Mouse (Mus musculus) kidney, embryonic 14.5 days (tissue): ENCODE results near the gene Syncrip. TPM values are rescaled to one million over a fixed set of nuclear protein-coding genes. Genes with fewer than 3 reads are reported as not detected.

Experiments
- ATAC-seq: fragments of 200-750 bp; cut with Nextera tagmentation; 2 replicates; pipeline ENCODE4 v1.8.0; 2017; ENCODE audit warnings: moderate number of reproducible peaks, mild to moderate bottlenecking, moderate TSS enrichment, moderate library complexity; ENCODE audit not compliant: low FRiP score, low TSS enrichment
- H3K27ac ChIP-seq: fragments of 300-500 bp; sonication (generic); 2 replicates; pipeline ENCODE4 v1.5.1; 2014; ENCODE audit warnings: low read depth, mild to moderate bottlenecking, low read length, moderate library complexity, mixed read lengths
- H3K27me3 ChIP-seq: fragments of 300-500 bp; sonication (generic); 2 replicates; pipeline ENCODE4 v1.6.1; 2014; ENCODE audit warnings: mild to moderate bottlenecking, low read length; ENCODE audit not compliant: control insufficient read depth, insufficient read depth
- H3K36me3 ChIP-seq: fragments of 300-500 bp; sonication (generic); 2 replicates; pipeline ENCODE4 v1.6.1; 2014; ENCODE audit warnings: low read length, mixed read lengths; ENCODE audit not compliant: control insufficient read depth, insufficient read depth
- H3K4me1 ChIP-seq: fragments of 300-500 bp; sonication (generic); 2 replicates; pipeline ENCODE4 v1.6.1; 2014; ENCODE audit warnings: low read length, mixed read lengths; ENCODE audit not compliant: control insufficient read depth, insufficient read depth
- H3K4me2 ChIP-seq: fragments of 300-500 bp; sonication (generic); replicated peaks from 2 replicates; pipeline ENCODE4 v1.6.1; 2014; ENCODE audit warnings: low read depth, mild to moderate bottlenecking, low read length
- H3K4me3 ChIP-seq: fragments of 300-500 bp; sonication (generic); 2 replicates; pipeline ENCODE4 v1.5.1; 2014; ENCODE audit warnings: mild to moderate bottlenecking, low read length
- H3K9ac ChIP-seq: fragments of 300-500 bp; sonication (generic); 2 replicates; pipeline ENCODE4 v1.6.1; 2014; ENCODE audit warnings: low read depth, mild to moderate bottlenecking, low read length, moderate library complexity
- H3K9me3 ChIP-seq: fragments of 300-500 bp; sonication (generic); 2 replicates; pipeline ENCODE4 v1.6.1; 2016; ENCODE audit warnings: low read length; ENCODE audit not compliant: control insufficient read depth
- WGBS: fragments of 180-500 bp; shearing (Covaris S2); extraction: QIAGEN DNeasy Blood & Tissue Kit; methylation state at CpG from one replicate; pipeline ENCODE4 v1.1.7; 2014; 5-methylcytosine and 5-hydroxymethylcytosine counted together
- polyA plus RNA-seq: library from polyadenylated mRNA; unstranded; fragments of >200 nt; fragmentation: Nextera tagmentation; extraction: Ambion mirVana; gene quantifications from 2 replicates; pipeline ENCODE4 v1.2.1, GENCODE M21; 2014

Syncrip gene
- polyA plus RNA-seq, 1 experiment from 2014 or later: 153 TPM

DNA sequence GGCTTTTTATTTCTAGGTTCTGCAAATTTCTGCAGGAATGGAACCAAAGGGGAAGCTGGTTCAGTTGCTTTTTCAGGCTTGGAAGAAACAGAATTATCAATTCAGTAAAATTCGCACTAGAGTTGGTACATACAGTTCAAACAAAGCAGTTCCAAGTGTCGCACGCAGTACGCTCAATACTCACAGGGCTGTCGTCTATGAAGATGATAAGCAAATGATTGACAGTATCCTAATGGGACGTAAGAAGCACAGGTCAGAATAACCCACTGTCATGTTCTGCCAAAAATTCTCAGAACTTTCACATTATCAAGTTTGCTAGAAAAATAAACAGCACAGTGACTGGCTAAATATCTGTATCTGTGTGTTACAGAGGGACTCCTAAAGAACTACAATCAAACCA, 77.9 kb downstream of the Syncrip start:
- no peak overlapping the region for H3K27ac ChIP-seq
- H3K4me2 ChIP-seq: no peak overlapping the region
- peaks cover 19% of the 10 kb centered on the region for H3K36me3 ChIP-seq
- no peak for ATAC-seq
- no peaks in the 10 kb centered on the region for H3K27me3 ChIP-seq
- no peaks in the 10 kb centered on the region for H3K4me1 ChIP-seq
- H3K9me3 ChIP-seq: no peaks in the 10 kb centered on the region
- H3K4me3 ChIP-seq: no peak overlapping the region
- WGBS: 92% methylated on average over 6 of the region's 6 CpGs
- no peak overlapping the region for H3K9ac ChIP-seq

DNA sequence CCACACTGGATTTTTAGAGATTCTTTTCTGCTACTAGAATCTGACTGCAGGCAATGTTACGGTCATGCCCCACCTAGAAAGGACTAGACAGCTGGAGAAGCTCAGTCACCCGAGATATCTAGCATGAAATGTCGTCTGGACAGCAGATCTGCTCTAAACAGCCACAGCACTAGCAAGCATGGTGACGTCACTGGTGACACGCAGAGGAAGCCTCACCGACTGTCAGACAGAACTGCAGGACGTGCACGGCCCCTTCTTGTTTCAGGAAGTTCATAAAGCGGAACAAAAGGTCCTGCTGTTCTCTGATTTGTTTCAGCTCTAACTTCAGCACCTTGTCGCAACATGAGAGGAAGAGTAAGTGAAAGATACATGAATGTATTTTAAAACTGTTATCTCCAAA, 78.3 kb downstream of the Syncrip start:
- Histone ChIP-seq H3K4me2 (no peak overlapping the region), H3K27me3 (no peaks in the 10 kb centered on the region), H3K9ac (no peak overlapping the region), H3K36me3 (peaks cover 19% of the 10 kb centered on the region), H3K4me1 (no peaks in the 10 kb centered on the region), H3K9me3 (no peaks in the 10 kb centered on the region), H3K4me3 (no peak overlapping the region), H3K27ac (no peak overlapping the region)
- 66% methylated on average over 10 of the region's 10 CpGs for WGBS
- peak; percentile 49; the same call in 1 of the 2 replicates for ATAC-seq

DNA sequence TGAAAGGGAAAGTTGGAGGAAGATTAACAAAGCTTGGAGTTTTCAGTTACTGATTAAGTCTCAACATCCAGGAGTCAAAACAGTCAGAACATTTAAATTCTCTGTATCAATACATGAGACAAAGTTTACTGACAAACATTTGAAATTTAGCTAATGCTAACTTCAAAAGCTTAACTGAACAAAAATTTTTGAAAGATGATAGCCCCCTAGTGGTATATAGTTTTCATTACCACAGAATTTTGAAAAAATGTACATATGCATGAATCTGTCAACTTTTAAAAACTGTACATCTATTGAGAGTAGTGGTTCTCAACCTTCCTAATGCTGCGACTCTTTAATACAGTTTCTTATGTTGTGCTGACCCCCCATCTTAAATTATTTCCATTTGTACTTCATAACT, 83.9 kb downstream of the Syncrip start:
- ATAC-seq: no peak
- 92% methylated on average over 1 of the region's 1 CpGs for WGBS
- Histone ChIP-seq H3K27me3 (no peaks in the 10 kb centered on the region), H3K4me2 (no peak overlapping the region), H3K9me3 (no peaks in the 10 kb centered on the region), H3K4me3 (no peak overlapping the region), H3K9ac (no peak overlapping the region), H3K27ac (no peak overlapping the region), H3K4me1 (no peaks in the 10 kb centered on the region), H3K36me3 (peaks cover 19% of the 10 kb centered on the region)

Other genes starting within 250 kb of the Syncrip start
- 0.17 and 1.7 TPM in 2 replicates for gene Nt5e, start 155.4 kb downstream of the Syncrip start, polyA plus RNA-seq
- gene Snx14, start 43.6 kb downstream of the Syncrip start, polyA plus RNA-seq: 17.3 and 28.0 TPM in 2 replicates
- gene Gm20537, start 26.0 kb downstream of the Syncrip start, polyA plus RNA-seq: 0.87 and 1.3 TPM in 2 replicates
- 7.4 and 9.0 TPM in 2 replicates for gene Zfp949, start 65.4 kb upstream of the Syncrip start, polyA plus RNA-seq
- gene Trim43a, start 98.3 kb upstream of the Syncrip start, polyA plus RNA-seq: not detected in 2 replicates
- 39.1 and 52.7 TPM in 2 replicates for gene Mthfsl, start 237.7 kb upstream of the Syncrip start, polyA plus RNA-seq
- gene Bcl2a1d, start 249.3 kb upstream of the Syncrip start, polyA plus RNA-seq: not detected in 2 replicates